ENCODE assay signal across 8 mouse cellular contexts in the genomic region with DNA sequence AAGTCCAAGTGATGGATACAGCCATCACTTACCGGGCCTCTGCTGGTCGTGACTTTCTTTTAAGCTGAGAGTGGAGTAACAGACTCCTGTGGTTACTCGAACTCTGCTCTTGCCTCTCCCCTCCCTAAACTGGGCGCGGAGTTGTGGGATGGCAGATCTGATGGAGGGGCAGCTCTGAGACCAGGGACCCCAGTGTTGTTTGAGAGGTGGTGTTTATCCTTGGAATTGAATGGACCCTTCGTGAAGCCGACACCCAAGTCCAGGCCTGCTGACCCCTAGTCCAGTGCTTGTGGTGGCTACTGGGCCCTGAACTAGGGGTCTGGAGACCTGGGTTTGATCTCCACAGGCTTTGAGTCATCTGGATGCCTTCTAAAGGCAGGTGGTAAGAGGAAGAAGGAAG. TPM values are rescaled to one million over a fixed set of nuclear protein-coding genes. Genes with fewer than 3 reads are reported as not detected.
DNase-seq lines count a peak whose midpoint lies in the region; ATAC-seq and TF ChIP-seq lines count a peak whose summit lies in the region.

No protein-coding gene starts in this region.

- H3K9ac ChIP-seq in forebrain, embryonic 14.5 days (ENCODE audit: low read length), result peak overlapping the region; percentile 81
- peak overlapping the region; percentile 64 for H3K9ac ChIP-seq in liver, embryonic 15.5 days

- H3K27me3 ChIP-seq in heart, embryonic 10.5 days (ENCODE audit: insufficient read depth, poor library complexity, severe bottlenecking), result peaks cover 5% of the 10 kb centered on the region; the same call in 1 of the 2 replicates
- H3K27me3 ChIP-seq in E14TG2a.4 (ENCODE audit: insufficient read depth, low read length), result peaks cover 35% of the 10 kb centered on the region
- H3K27me3 ChIP-seq in forebrain, embryonic 14.5 days (replicated peaks; ENCODE audit: control insufficient read depth, insufficient read depth, low read length), result no peaks in the 10 kb centered on the region
- peaks cover 6% of the 10 kb centered on the region; the same call in 1 of the 2 replicates for H3K27me3 ChIP-seq in liver, embryonic 15.5 days

- H3K4me2 ChIP-seq in forebrain, embryonic 14.5 days (ENCODE audit: low read length), result peak overlapping the region; percentile 95
- peak overlapping the region; percentile 99 for H3K4me2 ChIP-seq in liver, embryonic 15.5 days

- no peak for TF ChIP-seq CTCF in E14TG2a.4 (conservative IDR thresholded peaks at IDR 0.05; ENCODE audit: low read length)

- peak overlapping the region; percentile 91 for H3K27ac ChIP-seq in heart, embryonic 10.5 days
- H3K27ac ChIP-seq in forebrain, embryonic 14.5 days (ENCODE audit: low read depth, low read length), result peak overlapping the region; percentile 52; the same call in 1 of the 2 replicates
- H3K27ac ChIP-seq in liver, embryonic 15.5 days (replicated peaks), result no peak overlapping the region

- intact Hi-C loops in heart, postnatal 25 days (cut with DNase I), result loop anchor here (2.0 to 5.0 kb wide), 2 partner anchors 40 to 56 kb away; partner anchors contain the start of genes Wars and Wdr25

- H3K9me3 ChIP-seq in heart, embryonic 10.5 days, result no peaks in the 10 kb centered on the region
- no peaks in the 10 kb centered on the region for H3K9me3 ChIP-seq in E14TG2a.4 (ENCODE audit: low read length)
- no peaks in the 10 kb centered on the region for H3K9me3 ChIP-seq in forebrain, embryonic 14.5 days (replicated peaks; ENCODE audit: control insufficient read depth, low read length)
- H3K9me3 ChIP-seq in liver, embryonic 15.5 days (replicated peaks), result no peaks in the 10 kb centered on the region

- H3K4me3 ChIP-seq in heart, embryonic 10.5 days, result peak overlapping the region; percentile 80
- H3K4me3 ChIP-seq in E14TG2a.4 (replicated peaks; ENCODE audit: low read length), result peak overlapping the region; percentile 86
- H3K4me3 ChIP-seq in forebrain, embryonic 14.5 days (ENCODE audit: low read depth, low read length), result peak overlapping the region; percentile 74
- H3K4me3 ChIP-seq in liver, embryonic 15.5 days (replicated peaks), result peak overlapping the region; percentile 67

- peaks cover 22% of the 10 kb centered on the region for H3K36me3 ChIP-seq in heart, embryonic 10.5 days
- H3K36me3 ChIP-seq in E14TG2a.4 (ENCODE audit: insufficient read depth, low read length), result peaks cover 12% of the 10 kb centered on the region
- peaks cover 12% of the 10 kb centered on the region for H3K36me3 ChIP-seq in forebrain, embryonic 14.5 days (ENCODE audit: control insufficient read depth, insufficient read depth, low read length)
- H3K36me3 ChIP-seq in liver, embryonic 15.5 days (replicated peaks), result 0 out of 2 replicates have a peak, but pooled peaks cover 3% of the 10 kb centered on the region

- no peak for DNase-seq in heart, embryonic 10.5 days (ENCODE audit: low spot score)
- no peak for DNase-seq in heart, postnatal 25 days (ENCODE audit: low spot score)
- DNase-seq in forebrain, embryonic 14.5 days (ENCODE audit: low spot score), result no peak
- DNase-seq in layer of hippocampus, postnatal 14 days (ENCODE audit: low spot score in 2 of 2), result no peak

- peaks cover 40% of the 10 kb centered on the region for H3K4me1 ChIP-seq in heart, embryonic 10.5 days
- H3K4me1 ChIP-seq in E14TG2a.4 (replicated peaks; ENCODE audit: low read depth, low read length), result peaks cover 40% of the 10 kb centered on the region
- peaks cover 22% of the 10 kb centered on the region for H3K4me1 ChIP-seq in forebrain, embryonic 14.5 days (ENCODE audit: control insufficient read depth, insufficient read depth, low read length)
- H3K4me1 ChIP-seq in liver, embryonic 15.5 days (replicated peaks), result peaks cover 44% of the 10 kb centered on the region

- WGBS in heart, embryonic 10.5 days, result 52% methylated on average over 7 of the region's 7 CpGs
- 69% methylated on average over 7 of the region's 7 CpGs for WGBS in forebrain, embryonic 14.5 days
- WGBS in liver, embryonic 15.5 days (ENCODE audit: insufficient replicate concordance), result 37% methylated on average over 7 of the region's 7 CpGs

- no peak for ATAC-seq in forebrain, embryonic 14.5 days
- no peak for ATAC-seq in liver, embryonic 15.5 days (ENCODE audit: insufficient read depth)
- no peak for ATAC-seq in inflammation-experienced regulatory T-cells, adult 6 months
- ATAC-seq in cerebellum, adult (ENCODE audit: insufficient number of reproducible peaks, low FRiP score, low TSS enrichment), result no peak

RNA-seq across cellular contexts. Expression of gene Slc25a47, which starts 0.9 kb away (rescaled TPM):
- polyA plus RNA-seq in heart, embryonic 10.5 days (2016; fragmentation: Nextera tagmentation; extraction: Ambion mirVana), result 7.0 and 7.3 TPM in 2 replicates
- 1 to 10 TPM; 5.9 to 9.3 TPM for total RNA-seq in heart, postnatal 25 days (2021)
- polyA plus RNA-seq in forebrain, embryonic 14.5 days (2014; fragmentation: Nextera tagmentation; extraction: Ambion mirVana), result 14.1 and 17.3 TPM in 2 replicates
- 13.2 and 23.3 TPM in 2 replicates for polyA plus RNA-seq in liver, embryonic 15.5 days (2015; fragmentation: Nextera tagmentation; extraction: Ambion mirVana)
- 1 to 10 TPM in 1 of 3 experiments, under 1 TPM in 2; 0.83 to 1.0 (median 0.99) TPM for polyA plus RNA-seq in inflammation-experienced regulatory T-cells, adult 6 months (2017; shearing (Covaris generic))
- 10 to 100 TPM; 10.2 to 11.5 TPM for total RNA-seq in layer of hippocampus, postnatal 14 days (2021)

RNA-seq across cellular contexts. Expression of gene Slc25a29, which starts 1.0 kb away (rescaled TPM):
- polyA plus RNA-seq in heart, embryonic 10.5 days (2016; fragmentation: Nextera tagmentation; extraction: Ambion mirVana), result 5.5 and 6.8 TPM in 2 replicates
- 10 to 100 TPM in 1 of 2 experiments, 1 to 10 TPM in 1; 9.8 to 14.1 TPM for total RNA-seq in heart, postnatal 25 days (2021)
- 21.7 and 23.4 TPM in 2 replicates for polyA plus RNA-seq in forebrain, embryonic 14.5 days (2014; fragmentation: Nextera tagmentation; extraction: Ambion mirVana)
- 1.3 and 1.4 TPM in 2 replicates for polyA plus RNA-seq in liver, embryonic 15.5 days (2015; fragmentation: Nextera tagmentation; extraction: Ambion mirVana)
- 1 to 10 TPM; 1.4 to 4.3 (median 3.5) TPM for polyA plus RNA-seq in inflammation-experienced regulatory T-cells, adult 6 months (2017; shearing (Covaris generic))
- total RNA-seq in layer of hippocampus, postnatal 14 days (2021), result 10 to 100 TPM; 17.2 to 20.1 TPM

RNA-seq across cellular contexts. Expression of gene Yy1, which starts 43.9 kb away (rescaled TPM):
- 11.8 and 17.5 TPM in 2 replicates for polyA plus RNA-seq in heart, embryonic 10.5 days (2016; fragmentation: Nextera tagmentation; extraction: Ambion mirVana)
- total RNA-seq in heart, postnatal 25 days (2021), result 10 to 100 TPM; 28.3 to 38.9 TPM
- 15.7 and 17.6 TPM in 2 replicates for polyA plus RNA-seq in forebrain, embryonic 14.5 days (2014; fragmentation: Nextera tagmentation; extraction: Ambion mirVana)
- 7.6 and 8.8 TPM in 2 replicates for polyA plus RNA-seq in liver, embryonic 15.5 days (2015; fragmentation: Nextera tagmentation; extraction: Ambion mirVana)
- polyA plus RNA-seq in inflammation-experienced regulatory T-cells, adult 6 months (2017; shearing (Covaris generic)), result 10 to 100 TPM; 16.4 to 18.6 (median 17.1) TPM
- total RNA-seq in layer of hippocampus, postnatal 14 days (2021), result 10 to 100 TPM; 45.2 to 53.7 TPM

RNA-seq across cellular contexts. Expression of gene Wdr25, which starts 56.7 kb away (rescaled TPM):
- polyA plus RNA-seq in heart, embryonic 10.5 days (2016; fragmentation: Nextera tagmentation; extraction: Ambion mirVana), result 7.1 and 8.4 TPM in 2 replicates
- total RNA-seq in heart, postnatal 25 days (2021), result 1 to 10 TPM; 3.9 TPM
- polyA plus RNA-seq in forebrain, embryonic 14.5 days (2014; fragmentation: Nextera tagmentation; extraction: Ambion mirVana), result 3.5 and 3.7 TPM in 2 replicates
- 2.2 and 2.4 TPM in 2 replicates for polyA plus RNA-seq in liver, embryonic 15.5 days (2015; fragmentation: Nextera tagmentation; extraction: Ambion mirVana)
- polyA plus RNA-seq in inflammation-experienced regulatory T-cells, adult 6 months (2017; shearing (Covaris generic)), result 10 to 100 TPM in 1 of 3 experiments, 1 to 10 TPM in 2; 3.4 to 14.4 (median 6.0) TPM
- total RNA-seq in layer of hippocampus, postnatal 14 days (2021), result 10 to 100 TPM in 1 of 2 experiments, 1 to 10 TPM in 1; 6.3 to 10.1 TPM

RNA-seq across cellular contexts. Expression of gene Wars, which starts 57.3 kb away (rescaled TPM):
- 96.2 and 103 TPM in 2 replicates for polyA plus RNA-seq in heart, embryonic 10.5 days (2016; fragmentation: Nextera tagmentation; extraction: Ambion mirVana)
- total RNA-seq in heart, postnatal 25 days (2021), result 10 to 100 TPM; 33.6 to 35.8 TPM
- polyA plus RNA-seq in forebrain, embryonic 14.5 days (2014; fragmentation: Nextera tagmentation; extraction: Ambion mirVana), result 101 and 113 TPM in 2 replicates
- 25.6 and 25.9 TPM in 2 replicates for polyA plus RNA-seq in liver, embryonic 15.5 days (2015; fragmentation: Nextera tagmentation; extraction: Ambion mirVana)
- polyA plus RNA-seq in inflammation-experienced regulatory T-cells, adult 6 months (2017; shearing (Covaris generic)), result 10 to 100 TPM; 47.8 to 53.4 (median 48.0) TPM
- total RNA-seq in layer of hippocampus, postnatal 14 days (2021), result 10 to 100 TPM; 83.7 to 85.6 TPM
